Mouse (Mus musculus) neural tube, embryonic 14.5 days (tissue): ENCODE results near the gene Tmem39a. TPM values are rescaled to one million over a fixed set of nuclear protein-coding genes. Genes with fewer than 3 reads are reported as not detected.

Source experiments
- ATAC-seq: fragments of 200-750 bp; cut with Nextera tagmentation; 2 replicates; pipeline ENCODE4 v1.8.0; 2017; ENCODE audit warnings: low read depth, mild to moderate bottlenecking, moderate TSS enrichment, moderate library complexity
- H3K27ac ChIP-seq: fragments of 300-500 bp; sonication (generic); 2 replicates; pipeline ENCODE4 v1.5.1; 2014; ENCODE audit warnings: low read depth, mild to moderate bottlenecking, control low read depth, low read length, moderate library complexity, mixed read lengths
- H3K27me3 ChIP-seq: fragments of 300-500 bp; sonication (generic); 2 replicates; pipeline ENCODE4 v1.6.1; 2014; ENCODE audit warnings: low read length; ENCODE audit not compliant: control insufficient read depth, insufficient read depth
- H3K36me3 ChIP-seq: fragments of 300-500 bp; sonication (generic); 2 replicates; pipeline ENCODE4 v1.6.1; 2014; ENCODE audit warnings: low read length, mixed read lengths; ENCODE audit not compliant: control insufficient read depth, insufficient read depth
- H3K4me1 ChIP-seq: fragments of 300-500 bp; sonication (generic); 2 replicates; pipeline ENCODE4 v1.6.1; 2014; ENCODE audit warnings: low read length; ENCODE audit not compliant: control insufficient read depth, insufficient read depth
- H3K4me2 ChIP-seq: fragments of 300-500 bp; sonication (generic); 2 replicates; pipeline ENCODE4 v1.6.1; 2014; ENCODE audit warnings: mild to moderate bottlenecking, low read depth, low read length, control low read depth
- H3K4me3 ChIP-seq: fragments of 300-500 bp; sonication (generic); 2 replicates; pipeline ENCODE4 v1.5.1; 2014; ENCODE audit warnings: low read depth, low read length, control low read depth, mixed read lengths
- H3K9ac ChIP-seq: fragments of 300-500 bp; sonication (generic); replicated peaks from 2 replicates; pipeline ENCODE4 v1.6.1; 2014; ENCODE audit warnings: low read depth, mild to moderate bottlenecking, control low read depth, low read length, mixed read lengths
- H3K9me3 ChIP-seq: fragments of 300-500 bp; sonication (generic); 2 replicates; pipeline ENCODE4 v1.6.1; 2016; ENCODE audit warnings: low read length; ENCODE audit not compliant: control insufficient read depth
- WGBS: fragments of 180-500 bp; shearing (Covaris S2); extraction: QIAGEN DNeasy Blood & Tissue Kit; methylation state at CpG from one replicate; pipeline ENCODE4 v1.1.7; 2014; 5-methylcytosine and 5-hydroxymethylcytosine counted together
- polyA plus RNA-seq: library from polyadenylated mRNA; unstranded; fragments of >200 nt; fragmentation: Nextera tagmentation; extraction: Ambion mirVana; gene quantifications from 2 replicates; pipeline ENCODE4 v1.2.1, GENCODE M21; 2014

Gene Tmem39a
- polyA plus RNA-seq, 1 experiment from 2014 or later, result 30.8 TPM

GRCm38 (mm10) chr16:38596651-38597050 lies 38.2 kb downstream of the Tmem39a start:
- no peak overlapping the region for H3K27ac ChIP-seq
- 89% methylated on average over 2 of the region's 2 CpGs for WGBS
- ATAC-seq, result no peak

GRCm38 (mm10) chr16:38598986-38599680 lies 40.6 kb downstream of the Tmem39a start:
- no peak overlapping the region for H3K27ac ChIP-seq
- no peaks in the 10 kb centered on the region for H3K27me3 ChIP-seq
- H3K9ac ChIP-seq, result no peak overlapping the region
- no peak for ATAC-seq
- no peak overlapping the region for H3K4me3 ChIP-seq
- no peak overlapping the region for H3K4me2 ChIP-seq
- no peaks in the 10 kb centered on the region for H3K9me3 ChIP-seq
- no peaks in the 10 kb centered on the region for H3K36me3 ChIP-seq
- no peaks in the 10 kb centered on the region for H3K4me1 ChIP-seq
- 62% methylated on average over 11 of the region's 11 CpGs for WGBS

More at GRCm38 (mm10) chr16:38596651-38597050, 38.2 kb downstream of the Tmem39a start:
- no peaks in the 10 kb centered on the region for H3K9me3 ChIP-seq
- peaks cover 2% of the 10 kb centered on the region; the same call in 1 of the 2 replicates for H3K36me3 ChIP-seq
- H3K4me1 ChIP-seq, result no peaks in the 10 kb centered on the region
- H3K4me2 ChIP-seq, result no peak overlapping the region
- H3K27me3 ChIP-seq, result no peaks in the 10 kb centered on the region
- H3K4me3 ChIP-seq, result no peak overlapping the region
- no peak overlapping the region for H3K9ac ChIP-seq

- WGBS, result 52% methylated on average over 11 of the region's 11 CpGs
- peak; percentile 38; the same call in 1 of the 2 replicates for ATAC-seq
- Histone ChIP-seq H3K4me1 (no peaks in the 10 kb centered on the region), H3K36me3 (no peaks in the 10 kb centered on the region), H3K9me3 (no peaks in the 10 kb centered on the region), H3K4me2 (no peak overlapping the region), H3K27me3 (no peaks in the 10 kb centered on the region), H3K9ac (no peak overlapping the region), H3K27ac (no peak overlapping the region), H3K4me3 (no peak overlapping the region)
Measured at GRCm38 (mm10) chr16:38602989-38603804, 44.7 kb downstream of the Tmem39a start.

GRCm38 (mm10) chr16:38606509-38606908 lies 48.0 kb downstream of the Tmem39a start:
- H3K36me3 ChIP-seq, result no peaks in the 10 kb centered on the region
- ATAC-seq, result no peak
- H3K4me3 ChIP-seq, result no peak overlapping the region
- no peaks in the 10 kb centered on the region for H3K4me1 ChIP-seq
- H3K9me3 ChIP-seq, result no peaks in the 10 kb centered on the region
- 91% methylated on average over 7 of the region's 7 CpGs for WGBS
- H3K27me3 ChIP-seq, result no peaks in the 10 kb centered on the region
- H3K4me2 ChIP-seq, result no peak overlapping the region
- no peak overlapping the region for H3K9ac ChIP-seq
- H3K27ac ChIP-seq, result no peak overlapping the region

GRCm38 (mm10) chr16:38608687-38609086 lies 50.2 kb downstream of the Tmem39a start:
- H3K4me3 ChIP-seq, result no peak overlapping the region
- no peak overlapping the region for H3K27ac ChIP-seq
- H3K4me1 ChIP-seq, result peaks cover 2% of the 10 kb centered on the region; the same call in 1 of the 2 replicates
- no peaks in the 10 kb centered on the region for H3K36me3 ChIP-seq
- WGBS, result 82% methylated on average over 12 of the region's 12 CpGs
- no peaks in the 10 kb centered on the region for H3K27me3 ChIP-seq
- H3K9ac ChIP-seq, result no peak overlapping the region
- ATAC-seq, result no peak
- H3K9me3 ChIP-seq, result no peaks in the 10 kb centered on the region
- no peak overlapping the region for H3K4me2 ChIP-seq

GRCm38 (mm10) chr16:38609092-38609491 lies 50.6 kb downstream of the Tmem39a start:
- H3K27ac ChIP-seq, result no peak overlapping the region
- no peaks in the 10 kb centered on the region for H3K36me3 ChIP-seq
- H3K4me1 ChIP-seq, result peaks cover 2% of the 10 kb centered on the region; the same call in 1 of the 2 replicates
- 73% methylated on average over 18 of the region's 18 CpGs for WGBS
- H3K4me3 ChIP-seq, result no peak overlapping the region
- H3K9me3 ChIP-seq, result no peaks in the 10 kb centered on the region
- H3K4me2 ChIP-seq, result no peak overlapping the region
- no peaks in the 10 kb centered on the region for H3K27me3 ChIP-seq
- no peak for ATAC-seq
- H3K9ac ChIP-seq, result no peak overlapping the region

GRCm38 (mm10) chr16:38612646-38613045 lies 54.1 kb downstream of the Tmem39a start:
- peaks cover 2% of the 10 kb centered on the region; the same call in 1 of the 2 replicates for H3K4me1 ChIP-seq
- ATAC-seq, result no peak
- 65% methylated on average over 5 of the region's 5 CpGs for WGBS
- H3K9ac ChIP-seq, result no peak overlapping the region
- no peak overlapping the region for H3K27ac ChIP-seq
- no peaks in the 10 kb centered on the region for H3K9me3 ChIP-seq
- no peak overlapping the region for H3K4me3 ChIP-seq
- H3K36me3 ChIP-seq, result no peaks in the 10 kb centered on the region
- no peak overlapping the region for H3K4me2 ChIP-seq
- H3K27me3 ChIP-seq, result no peaks in the 10 kb centered on the region

- Histone ChIP-seq H3K4me1 (peaks cover 2% of the 10 kb centered on the region; the same call in 1 of the 2 replicates), H3K27ac (no peak overlapping the region), H3K36me3 (no peaks in the 10 kb centered on the region), H3K9ac (no peak overlapping the region), H3K9me3 (no peaks in the 10 kb centered on the region), H3K27me3 (no peaks in the 10 kb centered on the region), H3K4me2 (no peak overlapping the region), H3K4me3 (no peak overlapping the region)
- 75% methylated on average over 6 of the region's 6 CpGs for WGBS
- no peak for ATAC-seq
Measured at GRCm38 (mm10) chr16:38613646-38614045, 55.1 kb downstream of the Tmem39a start.

GRCm38 (mm10) chr16:38617977-38618376 lies 59.5 kb downstream of the Tmem39a start:
- Histone ChIP-seq H3K4me1 (peaks cover 2% of the 10 kb centered on the region; the same call in 1 of the 2 replicates), H3K4me2 (no peak overlapping the region), H3K9me3 (no peaks in the 10 kb centered on the region), H3K4me3 (no peak overlapping the region), H3K36me3 (no peaks in the 10 kb centered on the region), H3K9ac (no peak overlapping the region), H3K27me3 (no peaks in the 10 kb centered on the region), H3K27ac (no peak overlapping the region)
- no peak for ATAC-seq
- 96% methylated on average over 13 of the region's 13 CpGs for WGBS
